Mouse (Mus musculus): ENCODE results near the gene Cd70. TPM values are rescaled to one million over a fixed set of nuclear protein-coding genes. Genes with fewer than 3 reads are reported as not detected.
A peak's percentile ranks its signal among the peaks of the same experiment; 100 is the strongest.

Cd70 gene
- polyA plus RNA-seq, 1 experiment from 2014 or later, result not detected

DNA sequence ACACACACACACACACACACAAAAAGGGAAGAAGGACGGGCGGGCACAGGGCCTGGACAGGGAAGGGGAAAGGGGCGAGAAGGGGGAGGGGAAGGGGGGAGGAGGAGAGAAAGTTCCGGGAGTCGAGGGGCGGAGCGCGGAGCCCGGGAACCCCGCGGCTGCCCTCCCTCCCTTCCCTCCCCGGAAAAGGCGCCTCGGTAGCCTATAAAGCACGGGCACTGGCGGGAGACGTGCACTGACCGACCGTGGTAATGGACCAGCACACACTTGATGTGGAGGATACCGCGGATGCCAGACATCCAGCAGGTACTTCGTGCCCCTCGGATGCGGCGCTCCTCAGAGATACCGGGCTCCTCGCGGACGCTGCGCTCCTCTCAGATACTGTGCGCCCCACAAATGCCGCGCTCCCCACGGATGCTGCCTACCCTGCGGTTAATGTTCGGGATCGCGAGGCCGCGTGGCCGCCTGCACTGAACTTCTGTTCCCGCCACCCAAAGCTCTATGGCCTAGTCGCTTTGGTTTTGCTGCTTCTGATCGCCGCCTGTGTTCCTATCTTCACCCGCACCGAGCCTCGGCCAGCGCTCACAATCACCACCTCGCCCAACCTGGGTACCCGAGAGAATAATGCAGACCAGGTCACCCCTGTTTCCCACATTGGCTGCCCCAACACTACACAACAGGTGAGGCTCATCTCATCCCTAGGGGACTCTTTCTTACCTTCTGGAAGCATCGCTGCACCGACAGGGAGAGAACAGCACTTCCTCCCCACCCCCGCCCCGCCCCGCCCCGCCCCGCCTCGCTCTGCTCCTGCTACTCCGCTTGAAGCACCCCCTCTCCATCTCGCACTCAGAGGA, 44.2 kb downstream of the Cd70 start, which contains the start of gene Tnfsf9:
Tnfsf9 (plus strand) TSS at position 145 of the 854 bp plus-strand sequence.
- no peaks in the 10 kb centered on the region for H3K9me3 ChIP-seq (ENCODE audit: control insufficient read depth, low read length)
- H3K4me1 ChIP-seq (ENCODE audit: control insufficient read depth in 2 of 2, insufficient read depth in 2 of 2, low read length in 2 of 2), result peaks cover 8 to 13% of the 10 kb centered on the region in 2 experiments; a peak in 2 of 4 replicates
- peak within 1 kb of the TSS; percentile 51 to 79 for H3K4me3 ChIP-seq (ENCODE audit: control insufficient read depth in 1 of 2, insufficient read depth in 1 of 2, low read depth in 1 of 2, low read length in 2 of 2)
- H3K27me3 ChIP-seq (ENCODE audit: control insufficient read depth, insufficient read depth, low read length), result no peaks in the 10 kb centered on the region
- peak; percentile 72 for ATAC-seq (ENCODE audit: insufficient number of reproducible peaks, insufficient read depth, low FRiP score, low read depth)
- H3K27ac ChIP-seq (replicated peaks in 1 of 2; ENCODE audit: control insufficient read depth in 1 of 2, insufficient read depth in 1 of 2, low read depth in 2 of 2, low read length in 2 of 2), result 0 out of 4 replicates have a peak within 1 kb of the TSS, but pooled peaks of 1 of the 2 experiments have one; percentile 21
- H3K9ac ChIP-seq (ENCODE audit: low read length), result peak within 1 kb of the TSS; percentile 69
- H3K4me2 ChIP-seq (ENCODE audit: low read length), result peak within 1 kb of the TSS; percentile 83
- under 1% methylated on average over 53 of the region's 61 CpGs for WGBS
- H3K36me3 ChIP-seq (ENCODE audit: control insufficient read depth, insufficient read depth, low read length), result no peaks in the 10 kb centered on the region

DNA sequence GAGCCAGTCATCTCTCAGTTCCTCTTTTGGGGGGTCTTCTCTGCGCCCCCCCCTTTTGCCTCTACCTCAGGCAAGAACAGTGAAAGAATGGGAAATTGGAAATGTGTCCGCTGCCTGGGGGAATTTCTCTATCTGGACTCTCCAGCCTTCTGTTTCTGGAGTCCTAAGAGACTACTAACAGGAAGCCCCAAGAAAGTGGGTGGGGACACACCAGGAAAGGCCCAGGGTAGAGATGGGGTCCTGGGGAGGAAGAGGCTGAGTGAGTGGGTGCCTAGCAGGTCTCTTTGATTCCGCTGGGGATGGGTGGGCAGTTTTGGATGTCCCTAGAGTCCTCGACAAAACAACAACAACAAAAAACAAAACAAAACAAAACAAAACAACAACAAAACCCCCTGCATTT, 45.1 kb downstream of the Cd70 start:
- WGBS, result 43% methylated on average over 4 of the region's 4 CpGs
- Histone ChIP-seq H3K36me3 (ENCODE audit: control insufficient read depth, insufficient read depth, low read length) (no peaks in the 10 kb centered on the region), H3K27me3 (ENCODE audit: control insufficient read depth, insufficient read depth, low read length) (no peaks in the 10 kb centered on the region), H3K4me3 (ENCODE audit: control insufficient read depth in 1 of 2, insufficient read depth in 1 of 2, low read depth in 1 of 2, low read length in 2 of 2) (peak overlapping the region; percentile 51 to 79), H3K9me3 (ENCODE audit: control insufficient read depth, low read length) (no peaks in the 10 kb centered on the region), H3K9ac (ENCODE audit: low read length) (peak overlapping the region; percentile 69), H3K4me2 (ENCODE audit: low read length) (peak overlapping the region; percentile 83), H3K4me1 (ENCODE audit: control insufficient read depth in 2 of 2, insufficient read depth in 2 of 2, low read length in 2 of 2) (peaks cover 8 to 13% of the 10 kb centered on the region in 2 experiments; a peak in 2 of 4 replicates), H3K27ac (replicated peaks in 1 of 2; ENCODE audit: control insufficient read depth in 1 of 2, insufficient read depth in 1 of 2, low read depth in 2 of 2, low read length in 2 of 2) (no peak overlapping the region)
- no peak for ATAC-seq (ENCODE audit: insufficient number of reproducible peaks, insufficient read depth, low FRiP score, low read depth)

DNA sequence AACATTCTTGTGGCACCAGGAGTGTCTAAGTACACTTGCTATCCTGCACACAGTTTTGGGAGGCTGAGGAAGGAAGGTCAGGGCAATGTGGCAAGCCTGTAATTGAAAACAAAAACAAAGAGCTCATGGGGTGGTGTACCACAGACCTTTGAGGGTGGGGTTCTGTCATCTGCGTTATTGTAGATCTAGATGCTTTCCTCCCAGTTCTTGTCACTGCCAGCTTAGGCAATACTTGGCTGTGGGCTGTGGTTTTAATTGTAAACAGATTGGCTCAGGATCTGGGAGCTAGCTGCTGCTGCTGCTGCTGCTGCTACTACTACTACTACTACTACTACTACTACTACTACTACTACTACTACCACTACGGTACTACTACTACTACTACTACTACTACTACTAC, 47.3 kb downstream of the Cd70 start:
- peaks cover 8 to 13% of the 10 kb centered on the region in 2 experiments; a peak in 2 of 4 replicates for H3K4me1 ChIP-seq (ENCODE audit: control insufficient read depth in 2 of 2, insufficient read depth in 2 of 2, low read length in 2 of 2)
- ATAC-seq (ENCODE audit: insufficient number of reproducible peaks, insufficient read depth, low FRiP score, low read depth), result no peak
- H3K9ac ChIP-seq (ENCODE audit: low read length), result no peak overlapping the region
- H3K9me3 ChIP-seq (ENCODE audit: control insufficient read depth, low read length), result no peaks in the 10 kb centered on the region
- no peak overlapping the region for H3K4me2 ChIP-seq (ENCODE audit: low read length)
- H3K27me3 ChIP-seq (ENCODE audit: control insufficient read depth, insufficient read depth, low read length), result no peaks in the 10 kb centered on the region
- H3K36me3 ChIP-seq (ENCODE audit: control insufficient read depth, insufficient read depth, low read length), result no peaks in the 10 kb centered on the region
- no peak overlapping the region for H3K4me3 ChIP-seq (ENCODE audit: control insufficient read depth in 1 of 2, insufficient read depth in 1 of 2, low read depth in 1 of 2, low read length in 2 of 2)
- H3K27ac ChIP-seq (replicated peaks in 1 of 2; ENCODE audit: control insufficient read depth in 1 of 2, insufficient read depth in 1 of 2, low read depth in 2 of 2, low read length in 2 of 2), result no peak overlapping the region
- 69% methylated on average over 2 of the region's 2 CpGs for WGBS

DNA sequence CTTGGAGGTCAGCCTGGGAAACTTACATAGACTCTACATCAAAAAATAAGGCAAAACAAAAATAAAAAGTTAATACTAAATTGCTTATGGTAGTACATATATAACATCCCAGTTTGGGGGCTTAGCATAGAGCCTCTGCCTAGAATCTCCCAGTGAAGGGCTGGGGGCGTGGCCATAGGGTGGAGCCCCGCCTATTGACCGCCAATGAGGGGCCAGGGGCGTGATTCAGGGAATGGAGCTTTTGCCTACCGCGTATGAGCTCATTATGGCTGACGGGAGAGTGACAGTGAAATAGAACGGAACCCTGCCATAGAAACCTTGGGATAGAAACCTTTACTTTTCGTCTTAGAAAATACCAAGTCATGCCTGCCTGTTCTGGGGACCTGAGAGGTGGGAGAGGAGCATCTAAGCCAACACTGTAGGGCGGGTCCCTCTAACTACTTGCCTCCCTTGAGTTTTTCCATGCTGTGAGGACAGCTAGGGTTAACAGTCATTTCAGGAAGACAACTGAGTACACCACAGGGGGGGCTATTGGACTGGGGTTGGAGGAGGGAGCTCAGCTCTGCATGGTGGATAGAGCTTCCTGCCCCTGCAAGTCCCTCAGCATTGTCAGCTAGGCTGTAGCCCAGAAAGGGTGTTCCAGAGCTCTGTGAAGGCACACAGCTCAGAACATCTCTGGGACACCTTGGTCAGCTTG, 49.8 kb downstream of the Cd70 start:
- Histone ChIP-seq H3K4me3 (ENCODE audit: control insufficient read depth in 1 of 2, insufficient read depth in 1 of 2, low read depth in 1 of 2, low read length in 2 of 2) (no peak overlapping the region), H3K36me3 (ENCODE audit: control insufficient read depth, insufficient read depth, low read length) (no peaks in the 10 kb centered on the region), H3K27ac (replicated peaks in 1 of 2; ENCODE audit: control insufficient read depth in 1 of 2, insufficient read depth in 1 of 2, low read depth in 2 of 2, low read length in 2 of 2) (no peak overlapping the region), H3K9me3 (ENCODE audit: control insufficient read depth, low read length) (no peaks in the 10 kb centered on the region), H3K27me3 (ENCODE audit: control insufficient read depth, insufficient read depth, low read length) (peaks cover 7% of the 10 kb centered on the region; the same call in 1 of the 2 replicates), H3K9ac (ENCODE audit: low read length) (no peak overlapping the region), H3K4me2 (ENCODE audit: low read length) (no peak overlapping the region), H3K4me1 (ENCODE audit: control insufficient read depth in 2 of 2, insufficient read depth in 2 of 2, low read length in 2 of 2) (peaks cover 5 to 10% of the 10 kb centered on the region in 2 experiments; a peak in 3 of 4 replicates)
- 7% methylated on average over 10 of the region's 10 CpGs for WGBS
- no peak for ATAC-seq (ENCODE audit: insufficient number of reproducible peaks, insufficient read depth, low FRiP score, low read depth)

DNA sequence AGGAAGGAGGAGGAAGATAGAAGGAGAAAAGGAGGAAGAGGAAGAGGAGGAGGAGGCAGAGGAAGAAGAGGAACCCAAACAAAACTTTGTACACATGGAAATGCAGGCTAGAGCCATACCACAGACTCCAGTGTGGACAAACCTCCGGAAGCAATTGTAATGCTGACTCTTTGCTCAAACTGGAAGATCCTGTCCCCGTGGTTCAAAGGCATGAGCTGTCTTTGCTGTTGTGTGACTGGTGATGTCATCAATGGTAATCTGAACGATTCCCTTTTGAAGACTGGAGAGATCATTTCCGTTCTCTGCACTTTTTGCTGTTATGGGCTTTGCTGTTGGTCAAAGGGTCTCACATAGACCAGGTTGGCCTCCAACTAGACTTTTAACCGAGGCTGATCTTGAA, 51.3 kb downstream of the Cd70 start:
- WGBS, result 73% methylated on average over 5 of the region's 5 CpGs
- no peak overlapping the region for H3K9ac ChIP-seq (ENCODE audit: low read length)
- no peak for ATAC-seq (ENCODE audit: insufficient number of reproducible peaks, insufficient read depth, low FRiP score, low read depth)
- no peak overlapping the region for H3K27ac ChIP-seq (replicated peaks in 1 of 2; ENCODE audit: control insufficient read depth in 1 of 2, insufficient read depth in 1 of 2, low read depth in 2 of 2, low read length in 2 of 2)
- H3K4me2 ChIP-seq (ENCODE audit: low read length), result no peak overlapping the region
- peaks cover 0 to 4% of the 10 kb centered on the region in 2 experiments; a peak in 1 of 4 replicates for H3K4me1 ChIP-seq (ENCODE audit: control insufficient read depth in 2 of 2, insufficient read depth in 2 of 2, low read length in 2 of 2)
- H3K9me3 ChIP-seq (ENCODE audit: control insufficient read depth, low read length), result no peaks in the 10 kb centered on the region
- H3K4me3 ChIP-seq (ENCODE audit: control insufficient read depth in 1 of 2, insufficient read depth in 1 of 2, low read depth in 1 of 2, low read length in 2 of 2), result no peak overlapping the region
- H3K36me3 ChIP-seq (ENCODE audit: control insufficient read depth, insufficient read depth, low read length), result no peaks in the 10 kb centered on the region
- H3K27me3 ChIP-seq (ENCODE audit: control insufficient read depth, insufficient read depth, low read length), result peaks cover 9% of the 10 kb centered on the region; the same call in 1 of the 2 replicates

DNA sequence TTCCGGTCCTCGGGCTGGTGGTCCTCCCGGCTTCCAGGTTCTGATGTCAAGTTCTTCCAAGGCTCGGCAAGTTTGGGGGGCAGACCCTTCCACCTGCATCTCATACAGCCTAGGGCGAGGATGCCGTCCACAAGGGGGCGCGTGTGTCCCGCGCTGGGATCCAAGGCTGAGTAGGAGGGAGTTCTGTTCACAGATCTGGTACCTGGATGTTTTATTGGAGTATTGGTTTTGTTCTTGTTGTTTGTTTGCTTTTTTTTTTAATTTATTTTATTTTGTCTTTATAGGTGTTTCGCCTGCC, 53.0 kb downstream of the Cd70 start:
- Histone ChIP-seq H3K9me3 (ENCODE audit: control insufficient read depth, low read length) (no peaks in the 10 kb centered on the region), H3K27ac (replicated peaks in 1 of 2; ENCODE audit: control insufficient read depth in 1 of 2, insufficient read depth in 1 of 2, low read depth in 2 of 2, low read length in 2 of 2) (no peak overlapping the region), H3K4me1 (ENCODE audit: control insufficient read depth in 2 of 2, insufficient read depth in 2 of 2, low read length in 2 of 2) (peaks cover 0 to 4% of the 10 kb centered on the region in 2 experiments; a peak in 1 of 4 replicates), H3K4me2 (ENCODE audit: low read length) (peak overlapping the region; percentile 32), H3K9ac (ENCODE audit: low read length) (no peak overlapping the region), H3K27me3 (ENCODE audit: control insufficient read depth, insufficient read depth, low read length) (peaks cover 9% of the 10 kb centered on the region; the same call in 1 of the 2 replicates), H3K4me3 (ENCODE audit: control insufficient read depth in 1 of 2, insufficient read depth in 1 of 2, low read depth in 1 of 2, low read length in 2 of 2) (peak overlapping the region in 1 of 2 experiments; percentile 17; a peak in 1 of 4 replicates), H3K36me3 (ENCODE audit: control insufficient read depth, insufficient read depth, low read length) (no peaks in the 10 kb centered on the region)
- peak; percentile 66 for ATAC-seq (ENCODE audit: insufficient number of reproducible peaks, insufficient read depth, low FRiP score, low read depth)
- WGBS, result 0% methylated on average over 11 of the region's 11 CpGs
